Mouse (Mus musculus): ENCODE results near the gene Olfr749. TPM values are rescaled to one million over a fixed set of nuclear protein-coding genes. Genes with fewer than 3 reads are reported as not detected.

Olfr749 gene
- not detected in 2 replicates for total RNA-seq (2023)

GRCm38 (mm10) chr14:50744994-50745393 lies at the start of gene Olfr749:
TSS of gene Olfr749 (minus strand) at chr14:50745094.

DNA sequence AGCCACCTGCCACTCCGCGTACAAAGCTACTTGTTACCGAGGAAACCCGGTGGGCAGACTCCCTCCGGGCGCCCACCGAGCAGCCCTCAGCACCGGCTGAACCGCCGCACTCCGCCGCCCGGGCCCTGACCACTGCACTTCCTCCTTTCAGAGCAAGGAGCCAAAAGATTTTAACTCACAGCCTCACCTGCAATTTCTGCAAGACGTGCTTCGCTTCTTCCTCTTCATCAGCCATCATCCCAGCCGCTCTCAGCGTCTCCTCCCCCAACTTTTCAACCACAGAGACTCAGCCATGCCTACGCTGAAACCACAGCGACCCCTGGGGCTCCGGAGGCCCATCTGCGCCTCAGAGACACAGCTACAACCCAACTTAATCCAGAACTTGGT lies 40.4 kb upstream of the Olfr749 start, which contains the start of gene Ttc5:
TSS of gene Ttc5 (minus strand) at position 269 of the 387 bp plus-strand sequence.

GRCm38 (mm10) chr14:50707073-50707472 lies 37.8 kb downstream of the Olfr749 start, which contains the start of gene Olfr748:
TSS of gene Olfr748 (plus strand) at chr14:50707373.

DNA sequence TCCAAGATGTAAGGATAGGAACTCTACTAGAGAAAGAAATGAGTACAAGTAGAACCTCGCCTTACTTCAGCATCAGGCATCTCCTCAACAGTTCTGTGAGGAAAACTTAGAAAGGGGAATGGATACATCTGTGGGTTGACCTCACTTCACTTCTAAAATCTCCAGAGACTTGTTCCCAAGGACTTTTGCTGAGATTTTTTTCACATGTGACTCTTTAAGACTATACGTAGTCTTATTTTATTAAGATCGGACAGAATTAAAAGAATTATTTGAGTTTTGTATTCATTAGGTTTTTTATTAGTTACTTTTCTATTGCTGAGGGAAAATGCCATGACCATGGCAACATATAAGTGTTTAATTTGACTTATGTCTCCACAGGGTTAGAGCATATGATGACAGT lies 51.8 kb downstream of the Olfr749 start, which contains the start of gene Olfr747:
TSS of gene Olfr747 (minus strand) at position 101 of the 400 bp plus-strand sequence.

Other genes starting within 250 kb of the Olfr749 start
- gene Olfr742, start 241.5 kb downstream of the Olfr749 start, total RNA-seq (2023): not detected in 2 replicates
- not detected in 2 replicates for gene Olfr743, start 223.3 kb downstream of the Olfr749 start, total RNA-seq (2023)
- gene Olfr744, start 130.2 kb downstream of the Olfr749 start, total RNA-seq (2023): not detected in 2 replicates
- gene Olfr745, start 105.7 kb downstream of the Olfr749 start, total RNA-seq (2023): not detected in 2 replicates
- not detected in 2 replicates for gene Olfr746, start 98.0 kb downstream of the Olfr749 start, total RNA-seq (2023)
- gene Olfr747, start 51.9 kb downstream of the Olfr749 start, total RNA-seq (2023): not detected in 2 replicates
- gene Olfr748, start 37.7 kb downstream of the Olfr749 start, total RNA-seq (2023): not detected in 2 replicates
- gene Ttc5, start 40.4 kb upstream of the Olfr749 start, total RNA-seq (2023): 28.0 and 39.4 TPM in 2 replicates
- gene Ccnb1ip1, start 62.6 kb upstream of the Olfr749 start, total RNA-seq (2023): not detected in 2 replicates
- gene Parp2, start 62.7 kb upstream of the Olfr749 start, total RNA-seq (2023): 23.5 and 35.4 TPM in 2 replicates
- 33.7 and 51.6 TPM in 2 replicates for gene Tep1, start 125.5 kb upstream of the Olfr749 start, total RNA-seq (2023)
- gene Klhl33, start 152.4 kb upstream of the Olfr749 start, total RNA-seq (2023): 0.13 and 0.18 TPM in 2 replicates
- 14.8 and 15.6 TPM in 2 replicates for gene Osgep, start 179.8 kb upstream of the Olfr749 start, total RNA-seq (2023)
- gene Apex1, start 179.9 kb upstream of the Olfr749 start, total RNA-seq (2023): 11.9 and 13.5 TPM in 2 replicates
- 64.3 and 86.6 TPM in 2 replicates for gene Pip4p1, start 185.8 kb upstream of the Olfr749 start, total RNA-seq (2023)
- 55.5 and 66.9 TPM in 2 replicates for gene Pnp, start 186.0 kb upstream of the Olfr749 start, total RNA-seq (2023)
- 43.8 and 69.2 TPM in 2 replicates for gene Gm49342, start 199.4 kb upstream of the Olfr749 start, total RNA-seq (2023)
- 4.6 and 5.7 TPM in 2 replicates for gene Pnp2, start 210.9 kb upstream of the Olfr749 start, total RNA-seq (2023)

Measured in neutrophil, adult 65 days (primary cell).